Mouse (Mus musculus): ENCODE results near the gene Appl1.

DNA sequence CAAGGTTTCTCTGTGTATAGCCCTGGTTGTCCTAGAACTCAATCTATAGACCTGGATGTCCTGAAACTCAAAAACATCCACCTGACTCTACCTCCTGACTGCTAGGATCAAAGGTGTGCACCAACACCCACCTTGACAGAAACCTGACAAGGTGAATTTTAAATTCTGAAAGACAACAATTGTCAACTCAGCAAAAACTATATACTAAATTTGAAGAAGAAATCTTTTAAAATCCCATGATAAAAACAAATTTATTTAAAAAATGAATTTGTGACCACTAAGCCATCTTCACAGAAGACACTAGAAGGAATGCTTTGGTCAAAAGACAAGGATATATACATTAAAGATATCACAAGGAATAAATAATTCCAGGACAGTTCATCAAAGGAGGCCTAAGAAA is 25.2 kb upstream of the Appl1 start:
- no peak for TF ChIP-seq CTCF (IDR thresholded peaks at IDR 0.05; ENCODE audit: extremely low read depth, insufficient read depth, low read length)
- TF ChIP-seq POLR2A (IDR thresholded peaks at IDR 0.05; ENCODE audit: extremely low read depth, insufficient read depth, low read length): no peak
